Mouse (Mus musculus) E14TG2a.4 (cell line): Measurements from ENCODE around the gene Mgst3.
"Not testable (repeated sequence)": the region's sequence is repeated elsewhere in the genome, so short reads cannot be mapped to it uniquely, and the experiment has no call there.

Source experiments
- H3K27me3 ChIP-seq: 2 replicates; pipeline ENCODE4 v1.6.1; 2014; ENCODE audit warnings: low read length, control low read depth; ENCODE audit not compliant: insufficient read depth
- H3K36me3 ChIP-seq: 2 replicates; pipeline ENCODE4 v1.6.1; 2014; ENCODE audit warnings: low read length, control low read depth; ENCODE audit not compliant: insufficient read depth
- H3K4me1 ChIP-seq: replicated peaks from 2 replicates; pipeline ENCODE4 v1.6.1; 2014; ENCODE audit warnings: low read depth, low read length, control low read depth
- H3K4me3 ChIP-seq: replicated peaks from 2 replicates; pipeline ENCODE4 v1.5.1; 2014; ENCODE audit warnings: mild to moderate bottlenecking, low read length
- H3K9me3 ChIP-seq: 2 replicates; pipeline ENCODE4 v1.6.1; 2014; ENCODE audit warnings: low read length, control low read depth
- CTCF ChIP-seq: conservative IDR thresholded peaks from 2 replicates; pipeline ENCODE4 v1.5.1; 2014; ENCODE audit warnings: low read length
- NANOG ChIP-seq: IDR thresholded peaks from 2 replicates; pipeline ENCODE4 v1.6.1; 2014; ENCODE audit warnings: borderline replicate concordance, low read length, mixed read lengths
- POU5F1 ChIP-seq: IDR thresholded peaks from 2 replicates; pipeline ENCODE4 v1.6.1; 2014; ENCODE audit warnings: low read length, borderline replicate concordance

The Mgst3 gene

DNA sequence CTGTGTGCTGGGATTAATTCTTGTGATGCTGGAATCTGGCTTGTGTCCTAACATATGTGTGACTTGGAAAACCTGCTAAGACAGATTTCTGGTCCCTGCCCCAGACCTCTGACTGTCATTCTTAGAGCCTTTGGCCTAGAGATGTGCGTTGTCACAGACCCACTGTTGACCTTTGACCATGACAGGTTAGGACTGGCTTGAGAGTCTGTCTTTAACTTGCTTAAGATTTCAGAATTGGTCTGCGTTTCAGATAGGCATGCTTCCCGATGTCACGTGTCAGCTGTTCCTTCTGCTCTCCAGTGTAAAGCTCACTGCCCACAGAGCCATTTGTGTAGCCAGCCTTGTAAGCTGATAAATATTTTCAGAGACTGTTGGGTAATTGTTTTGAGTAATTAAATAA is 30.8 kb downstream of the Mgst3 start:
- Histone ChIP-seq H3K9me3 (no peaks in the 10 kb centered on the region), H3K27me3 (no peaks in the 10 kb centered on the region), H3K4me1 (peaks cover 6% of the 10 kb centered on the region), H3K36me3 (peaks cover 94% of the 10 kb centered on the region), H3K4me3 (no peak overlapping the region)
- no peak for TF ChIP-seq POU5F1
- TF ChIP-seq NANOG = no peak
- TF ChIP-seq CTCF = no peak

DNA sequence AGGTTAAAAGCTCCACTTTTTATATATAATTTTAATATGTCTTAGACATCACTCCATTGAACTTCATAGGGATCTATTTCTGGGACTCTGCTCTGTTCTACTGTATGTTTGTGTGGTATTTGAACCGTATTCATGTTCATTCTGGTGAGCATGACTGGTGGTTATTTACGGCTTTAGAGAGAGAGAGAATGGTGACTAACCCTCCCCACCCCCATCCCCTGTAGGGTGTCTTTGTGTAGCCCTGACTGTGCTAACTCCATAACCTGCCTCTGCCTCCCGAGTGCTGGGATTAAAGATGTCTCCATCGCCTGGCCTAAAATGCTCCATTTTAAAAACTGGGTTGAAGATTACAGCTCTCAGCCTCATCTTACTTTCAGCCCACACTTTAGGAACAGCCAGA is 33.4 kb downstream of the Mgst3 start:
- TF ChIP-seq POU5F1 (no peak), CTCF (no peak), NANOG (no peak)
- peaks cover 95% of the 10 kb centered on the region for H3K36me3 ChIP-seq

GRCm38 (mm10) chr1:167358731-167359130 is 34.9 kb downstream of the Mgst3 start:
- Histone ChIP-seq H3K36me3 (peaks cover 98% of the 10 kb centered on the region), H3K4me1 (peaks cover 6% of the 10 kb centered on the region), H3K4me3 (no peak overlapping the region), H3K27me3 (no peaks in the 10 kb centered on the region), H3K9me3 (no peaks in the 10 kb centered on the region)
- TF ChIP-seq NANOG = no peak

More for the DNA sequence above, 33.4 kb downstream of the Mgst3 start:
- no peaks in the 10 kb centered on the region for H3K9me3 ChIP-seq
- no peaks in the 10 kb centered on the region for H3K27me3 ChIP-seq
- H3K4me3 ChIP-seq = no peak overlapping the region
- peaks cover 6% of the 10 kb centered on the region for H3K4me1 ChIP-seq

DNA sequence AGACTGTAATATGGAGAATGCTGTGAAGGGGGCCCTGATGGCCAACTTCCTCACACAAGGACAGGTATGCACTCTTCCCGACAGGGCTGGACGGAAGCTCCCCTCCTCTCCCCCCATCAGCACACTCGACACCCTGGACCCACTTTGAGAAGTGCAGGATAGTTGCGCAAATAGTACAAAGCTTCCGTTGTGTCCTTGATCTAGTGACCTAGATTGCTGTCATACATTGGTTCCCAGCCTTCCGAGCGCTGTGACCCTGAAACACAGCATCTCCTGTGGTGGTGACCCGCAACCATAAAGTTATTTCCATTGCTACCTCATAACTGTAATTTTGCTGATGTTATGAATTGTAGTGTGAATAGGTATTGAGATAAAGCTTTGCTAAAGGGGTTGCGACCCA is 36.3 kb downstream of the Mgst3 start:
- Histone ChIP-seq H3K36me3 (peaks cover 97% of the 10 kb centered on the region), H3K27me3 (no peaks in the 10 kb centered on the region), H3K9me3 (no peaks in the 10 kb centered on the region), H3K4me3 (no peak overlapping the region), H3K4me1 (peaks cover 6% of the 10 kb centered on the region)
- TF ChIP-seq POU5F1 (no peak), NANOG (no peak), CTCF (no peak)

GRCm38 (mm10) chr1:167352403-167352802 is 41.2 kb downstream of the Mgst3 start:
- peaks cover 10% of the 10 kb centered on the region for H3K4me1 ChIP-seq
- H3K4me3 ChIP-seq = no peak overlapping the region
- no peaks in the 10 kb centered on the region for H3K9me3 ChIP-seq
- H3K27me3 ChIP-seq = peaks cover 3% of the 10 kb centered on the region; the same call in 1 of the 2 replicates
- H3K36me3 ChIP-seq = peaks cover 52% of the 10 kb centered on the region
- TF ChIP-seq POU5F1 = no peak
- no peak for TF ChIP-seq NANOG
- TF ChIP-seq CTCF = no peak

- Histone ChIP-seq H3K36me3 (peaks cover 36% of the 10 kb centered on the region), H3K9me3 (no peaks in the 10 kb centered on the region), H3K4me3 (peak overlapping the region; percentile 90), H3K27me3 (peaks cover 3% of the 10 kb centered on the region; the same call in 1 of the 2 replicates), H3K4me1 (peaks cover 10% of the 10 kb centered on the region)
- TF ChIP-seq POU5F1 (no peak), CTCF (no peak), NANOG (no peak)
These were observed 42.8 kb downstream of the Mgst3 start for GRCm38 (mm10) chr1:167350597-167351415.

GRCm38 (mm10) chr1:167349815-167350596 is 43.6 kb downstream of the Mgst3 start, which contains the start of gene Aldh9a1:
Gene Aldh9a1 (plus strand): TSS chr1:167349991.
- TF ChIP-seq POU5F1 (peak; percentile 17; the same call in 1 of the 2 replicates), CTCF (no peak), NANOG (0 out of 2 replicates have a peak, but pooled peaks have one; percentile 7)
- peaks cover 10% of the 10 kb centered on the region for H3K4me1 ChIP-seq
- no peaks in the 10 kb centered on the region for H3K9me3 ChIP-seq
- H3K36me3 ChIP-seq = peaks cover 28% of the 10 kb centered on the region
- H3K4me3 ChIP-seq = peak within 1 kb of the TSS; percentile 90
- H3K27me3 ChIP-seq = peaks cover 3% of the 10 kb centered on the region; the same call in 1 of the 2 replicates

DNA sequence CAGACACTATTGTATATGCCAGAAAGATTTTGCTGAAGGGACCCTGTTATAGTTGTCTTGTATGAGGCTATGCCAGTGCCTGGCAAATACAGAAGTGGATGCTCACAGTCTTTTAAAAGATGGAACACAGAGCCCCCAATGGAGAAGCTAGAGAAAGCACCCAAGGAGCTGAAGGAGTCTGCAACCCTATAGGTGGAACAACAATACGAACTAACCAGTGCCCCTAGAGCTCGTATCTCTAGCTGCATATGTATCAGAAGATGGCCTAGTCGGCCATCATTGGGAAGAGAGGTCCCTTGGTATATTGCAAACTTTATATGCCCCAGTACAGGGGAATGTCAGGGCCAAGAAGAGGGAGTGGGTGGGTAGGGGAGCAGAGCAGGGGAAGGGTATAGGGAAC is 44.4 kb downstream of the Mgst3 start:
- not testable (repeated sequence) for H3K9me3 ChIP-seq, H3K27me3 ChIP-seq, H3K4me1 ChIP-seq, H3K4me3 ChIP-seq
- H3K36me3 ChIP-seq = peaks cover 20% of the 10 kb centered on the region

DNA sequence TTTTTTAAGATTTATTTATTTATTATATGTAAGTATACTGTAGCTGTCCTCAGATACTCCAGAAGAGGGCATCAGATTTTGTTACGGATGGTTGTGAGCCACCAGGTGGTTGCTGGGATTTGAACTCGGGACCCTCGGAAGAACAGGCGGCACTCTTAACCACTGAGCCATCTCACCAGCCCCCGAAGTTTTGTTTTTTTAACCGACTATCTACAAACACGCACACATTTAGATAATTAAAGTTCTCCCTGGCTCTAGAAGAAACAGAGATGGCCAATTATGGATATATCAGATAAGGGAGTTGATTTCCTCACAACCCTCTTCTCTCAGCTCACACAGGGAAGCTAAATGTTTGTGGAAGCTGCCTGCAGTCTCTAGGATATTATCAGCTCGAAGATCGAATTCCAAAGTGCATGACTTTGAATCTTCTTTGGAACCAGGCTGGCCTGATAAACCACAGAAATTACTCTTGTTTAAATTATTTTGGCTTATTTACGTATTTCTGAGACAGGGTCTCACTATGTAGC is 47.6 kb downstream of the Mgst3 start:
- H3K4me3 ChIP-seq, H3K9me3 ChIP-seq, H3K4me1 ChIP-seq, H3K36me3 ChIP-seq: not testable (repeated sequence)
- peaks cover 21% of the 10 kb centered on the region for H3K27me3 ChIP-seq
